Mouse (Mus musculus): ENCODE measurements at regions not wholly inside any gene's neighbourhood (a gene's known extent, or its start where the extent isn't known, plus 50 kb on each side); places are given as distances from the start of the nearest gene placed in this dataset.
A peak's percentile ranks its signal among the peaks of the same experiment; 100 is the strongest.

GRCm38 (mm10) chr8:112933815-112934214, 364.0 kb downstream of the Cntnap4 start:
- no peak for DNase-seq (ENCODE audit: low spot score)

- DNase-seq (ENCODE audit: low spot score), result no peak
These were observed 365.6 kb downstream of the Cntnap4 start for GRCm38 (mm10) chr8:112935411-112935810.

- peak; percentile 38 for DNase-seq (ENCODE audit: low spot score)
These were observed 366.3 kb downstream of the Cntnap4 start for GRCm38 (mm10) chr8:112935897-112936719.

GRCm38 (mm10) chr8:112972418-112972817, 402.6 kb downstream of the Cntnap4 start:
- peak; percentile 3 for DNase-seq (ENCODE audit: low spot score)

- DNase-seq (ENCODE audit: low spot score), result no peak
These were observed 405.9 kb downstream of the Cntnap4 start for GRCm38 (mm10) chr8:112975734-112976133.

- no peak for DNase-seq (ENCODE audit: low spot score)
These were observed 406.5 kb downstream of the Cntnap4 start for GRCm38 (mm10) chr8:112976312-112976711.

GRCm38 (mm10) chr8:112993781-112994180, 423.9 kb downstream of the Cntnap4 start:
- DNase-seq (ENCODE audit: low spot score), result no peak

GRCm38 (mm10) chr8:113007356-113007755, 437.5 kb downstream of the Cntnap4 start:
- no peak for DNase-seq (ENCODE audit: low spot score)

- no peak for DNase-seq (ENCODE audit: low spot score)
These were observed 459.0 kb downstream of the Cntnap4 start for GRCm38 (mm10) chr8:113028880-113029279.

GRCm38 (mm10) chr8:113051770-113052473, 482.1 kb downstream of the Cntnap4 start:
- no peak for DNase-seq (ENCODE audit: low spot score)

- no peak for DNase-seq (ENCODE audit: low spot score)
These were observed 495.7 kb downstream of the Cntnap4 start for GRCm38 (mm10) chr8:113065246-113066169.

- no peak for DNase-seq (ENCODE audit: low spot score)
These were observed 496.4 kb downstream of the Cntnap4 start for GRCm38 (mm10) chr8:113066170-113066708.

- DNase-seq (ENCODE audit: low spot score), result no peak
These were observed 514.1 kb downstream of the Cntnap4 start for GRCm38 (mm10) chr8:113083976-113084375.

- no peak for DNase-seq (ENCODE audit: low spot score)
These were observed 517.7 kb downstream of the Cntnap4 start for GRCm38 (mm10) chr8:113087586-113087985.

- no peak for DNase-seq (ENCODE audit: low spot score)
These were observed 523.7 kb upstream of the Mon1b start for GRCm38 (mm10) chr8:113111665-113112064.

- DNase-seq (ENCODE audit: low spot score), result no peak
These were observed 521.2 kb upstream of the Mon1b start for GRCm38 (mm10) chr8:113114165-113114700.

- no peak for DNase-seq (ENCODE audit: low spot score)
These were observed 518.1 kb upstream of the Mon1b start for GRCm38 (mm10) chr8:113117241-113117640.

GRCm38 (mm10) chr8:113125586-113125985, 509.8 kb upstream of the Mon1b start:
- DNase-seq (ENCODE audit: low spot score), result no peak

GRCm38 (mm10) chr8:113137361-113137760, 498.0 kb upstream of the Mon1b start:
- no peak for DNase-seq (ENCODE audit: low spot score)

- no peak for DNase-seq (ENCODE audit: low spot score)
These were observed 495.4 kb upstream of the Mon1b start for GRCm38 (mm10) chr8:113140021-113140420.

- no peak for DNase-seq (ENCODE audit: low spot score)
These were observed 494.3 kb upstream of the Mon1b start for GRCm38 (mm10) chr8:113141131-113141530.
